ENCODE assay signal across 24 mouse cellular contexts in genomic region chr5:39173491-39173890, GRCm38 (mm10).
A peak's percentile ranks its signal among the peaks of the same experiment; 100 is the strongest.
DNase-seq lines count a peak whose midpoint lies in the region; ATAC-seq and TF ChIP-seq lines count a peak whose summit lies in the region.
"Had no signal": no experiment of that assay in that cellular context is flagged by ENCODE, and none has a peak within 500 bp of the region (broad histone marks: within the 10 kb centered on the region; RNA-seq: fewer than 3 reads in every experiment).

No protein-coding gene starts in this region.

- H3K27ac ChIP-seq in cerebellum, adult 2 months (ENCODE audit: insufficient read depth, low read length): no peak overlapping the region
- no peak overlapping the region for H3K27ac ChIP-seq in midbrain, embryonic 10.5 days (replicated peaks)
- no peak overlapping the region for H3K27ac ChIP-seq in kidney, embryonic 14.5 days (ENCODE audit: low read depth, low read length)
- H3K27ac ChIP-seq: embryonic facial prominence, embryonic 10.5 days; embryonic facial prominence, embryonic 13.5 days; forebrain, embryonic 12.5 days; forebrain, embryonic 15.5 days; hindbrain, embryonic 10.5 days; hindbrain, embryonic 13.5 days had no signal

- H3K4me1 ChIP-seq in cerebellum, adult 2 months (ENCODE audit: control insufficient read depth, insufficient read depth, low read length): no peaks in the 10 kb centered on the region; the same call in 1 of the 2 replicates
- H3K4me1 ChIP-seq in midbrain, embryonic 10.5 days: peaks cover 6% of the 10 kb centered on the region; the same call in 1 of the 2 replicates
- no peaks in the 10 kb centered on the region for H3K4me1 ChIP-seq in kidney, embryonic 14.5 days (ENCODE audit: control insufficient read depth, insufficient read depth, low read length)
- H3K4me1 ChIP-seq: embryonic facial prominence, embryonic 10.5 days; embryonic facial prominence, embryonic 13.5 days; forebrain, embryonic 12.5 days; hindbrain, embryonic 13.5 days had no signal

- no peak for ATAC-seq in kidney, embryonic 14.5 days (ENCODE audit: low FRiP score, low TSS enrichment)
- ATAC-seq: CD4-positive, CD25-positive, alpha-beta regulatory T cell, adult 4 months; forebrain, embryonic 15.5 days; hindbrain, embryonic 16.5 days; intestine, embryonic 16.5 days had no signal

- no peaks in the 10 kb centered on the region for H3K36me3 ChIP-seq in midbrain, embryonic 10.5 days
- H3K36me3 ChIP-seq in kidney, embryonic 14.5 days (ENCODE audit: control insufficient read depth, insufficient read depth, low read length): no peaks in the 10 kb centered on the region
- H3K36me3 ChIP-seq: embryonic facial prominence, embryonic 10.5 days; embryonic facial prominence, embryonic 13.5 days; forebrain, embryonic 12.5 days; forebrain, embryonic 15.5 days; hindbrain, embryonic 10.5 days; hindbrain, embryonic 13.5 days had no signal

- no peak overlapping the region for H3K4me3 ChIP-seq in cerebellum, adult 2 months (replicated peaks; ENCODE audit: insufficient read depth, low read depth, low read length)
- H3K4me3 ChIP-seq in midbrain, embryonic 10.5 days: no peak overlapping the region
- H3K4me3 ChIP-seq in kidney, embryonic 14.5 days (ENCODE audit: low read length): no peak overlapping the region
- H3K4me3 ChIP-seq: embryonic facial prominence, embryonic 10.5 days; embryonic facial prominence, embryonic 13.5 days; erythroblast, embryonic 14.5 days; forebrain, embryonic 12.5 days; forebrain, embryonic 15.5 days; hindbrain, embryonic 10.5 days; hindbrain, embryonic 13.5 days had no signal

- H3K9me3 ChIP-seq in midbrain, embryonic 10.5 days (replicated peaks): no peaks in the 10 kb centered on the region
- no peaks in the 10 kb centered on the region for H3K9me3 ChIP-seq in kidney, embryonic 14.5 days (ENCODE audit: control insufficient read depth, low read length)
- H3K9me3 ChIP-seq: embryonic facial prominence, embryonic 10.5 days; embryonic facial prominence, embryonic 13.5 days; forebrain, embryonic 12.5 days; forebrain, embryonic 15.5 days; hindbrain, embryonic 10.5 days; hindbrain, embryonic 13.5 days had no signal

- no peaks in the 10 kb centered on the region; the same call in 1 of the 2 replicates for H3K27me3 ChIP-seq in cerebellum, adult 2 months (ENCODE audit: control insufficient read depth, insufficient read depth, low read length)
- no peaks in the 10 kb centered on the region for H3K27me3 ChIP-seq in midbrain, embryonic 10.5 days (ENCODE audit: low read depth, poor library complexity, severe bottlenecking)
- no peaks in the 10 kb centered on the region for H3K27me3 ChIP-seq in kidney, embryonic 14.5 days (ENCODE audit: control insufficient read depth, insufficient read depth, low read length)
- H3K27me3 ChIP-seq: embryonic facial prominence, embryonic 13.5 days; forebrain, embryonic 12.5 days; forebrain, embryonic 15.5 days; hindbrain, embryonic 13.5 days had no signal

- 17% methylated on average over 3 of the region's 3 CpGs for WGBS in cerebellum, adult 2 months
- WGBS in midbrain, embryonic 10.5 days: 94% methylated on average over 3 of the region's 3 CpGs
- WGBS in kidney, embryonic 14.5 days: 90% methylated on average over 3 of the region's 3 CpGs

- TF ChIP-seq CTCF in cerebellum, adult 2 months (IDR thresholded peaks at IDR 0.05; ENCODE audit: borderline replicate concordance, insufficient read depth, low read depth, low read length): peak; percentile 10; the same call in 1 of the 2 replicates

- DNase-seq in brain, adult 2 months (ENCODE audit: low read depth, low spot score): peak; percentile 88
- peak; percentile 27 for DNase-seq in cerebellum, adult 11 months
- peak; percentile 35 to 75 for DNase-seq in cerebellum, adult 2 months
- DNase-seq in cerebellum, adult 9-11 months: peak; percentile 67
- no peak for DNase-seq in midbrain, embryonic 10.5 days (ENCODE audit: low spot score)
- DNase-seq in embryo, embryonic 11 days: no peak
- DNase-seq: adrenal gland, adult 8-10 months; adrenal gland, postnatal 25 days; gastrocnemius, postnatal 36 days; heart, postnatal 36 days; kidney, adult 18-20 months; kidney, adult 9 months had no signal

- H3K4me2 ChIP-seq in kidney, embryonic 14.5 days (replicated peaks; ENCODE audit: low read depth, low read length): no peak overlapping the region
- H3K4me2 ChIP-seq: embryonic facial prominence, embryonic 13.5 days; forebrain, embryonic 12.5 days; forebrain, embryonic 15.5 days; heart, embryonic 11.5 days; hindbrain, embryonic 13.5 days had no signal

- TF ChIP-seq POLR2A in cerebellum, adult 2 months (IDR thresholded peaks at IDR 0.05; ENCODE audit: borderline replicate concordance, insufficient read depth, low read length): no peak

- no peak overlapping the region for H3K9ac ChIP-seq in kidney, embryonic 14.5 days (ENCODE audit: low read depth, low read length)
- H3K9ac ChIP-seq: embryonic facial prominence, embryonic 13.5 days; forebrain, embryonic 12.5 days; forebrain, embryonic 15.5 days; hindbrain, embryonic 13.5 days had no signal

Comparison
In these comparisons a context has a peak if more than half of its experiments do, and no peak if none do; other contexts are left out.
1. DNase-seq: peak in brain, adult 2 months (single experiment), cerebellum, adult 11 months (single experiment), cerebellum, adult 2 months (2 of 2) and cerebellum, adult 9-11 months (single experiment); none in midbrain, embryonic 10.5 days (single experiment) and embryo, embryonic 11 days (single experiment).